Mouse (Mus musculus) layer of hippocampus, postnatal 10 days (tissue): ENCODE measurements at regions not wholly inside any gene's neighbourhood (a gene's known extent, or its start where the extent isn't known, plus 50 kb on each side); places are given as distances from the start of the nearest gene placed in this dataset.

Experiments used
- DNase-seq, 2 experiments: peaks; one replicate each; pipeline ENCODE4 v3.0.0; 2021; ENCODE audit warnings: low spot score in 2 of 2

- DNase-seq = no peak
These were observed 61.3 kb upstream of the Gm3839 start for GRCm38 (mm10) chr14:11417857-11418256.

- no peak for DNase-seq
These were observed 65.8 kb upstream of the Gm3839 start for GRCm38 (mm10) chr14:11422306-11422705.

GRCm38 (mm10) chr14:11428256-11429240, 72.0 kb upstream of the Gm3839 start:
- DNase-seq = peak; percentile 14 to 42

- no peak for DNase-seq
These were observed 78.7 kb upstream of the Gm3839 start for GRCm38 (mm10) chr14:11435166-11435784.

- no peak for DNase-seq
These were observed 82.1 kb upstream of the Gm3839 start for GRCm38 (mm10) chr14:11438611-11439010.

GRCm38 (mm10) chr14:11440176-11440575, 83.7 kb upstream of the Gm3839 start:
- DNase-seq = no peak

GRCm38 (mm10) chr14:11449958-11450357, 93.4 kb upstream of the Gm3839 start:
- no peak for DNase-seq

- no peak for DNase-seq
These were observed 75.6 kb upstream of the Ptprg start for GRCm38 (mm10) chr14:11477731-11478130.

GRCm38 (mm10) chr14:11482151-11482550, 71.2 kb upstream of the Ptprg start:
- DNase-seq = no peak

- DNase-seq = no peak
These were observed 67.0 kb upstream of the Ptprg start for GRCm38 (mm10) chr14:11486287-11486686.

- DNase-seq = no peak
These were observed 51.6 kb upstream of the Ptprg start for GRCm38 (mm10) chr14:11501744-11502143.

GRCm38 (mm10) chr14:11503156-11503555, 50.2 kb upstream of the Ptprg start:
- no peak for DNase-seq
